Mouse (Mus musculus): Measurements from ENCODE around the gene Mbl1. TPM values are rescaled to one million over a fixed set of nuclear protein-coding genes. Genes with fewer than 3 reads are reported as not detected.

Mbl1 gene
- polyA plus RNA-seq, 1 experiment from 2014 or later = not detected

DNA sequence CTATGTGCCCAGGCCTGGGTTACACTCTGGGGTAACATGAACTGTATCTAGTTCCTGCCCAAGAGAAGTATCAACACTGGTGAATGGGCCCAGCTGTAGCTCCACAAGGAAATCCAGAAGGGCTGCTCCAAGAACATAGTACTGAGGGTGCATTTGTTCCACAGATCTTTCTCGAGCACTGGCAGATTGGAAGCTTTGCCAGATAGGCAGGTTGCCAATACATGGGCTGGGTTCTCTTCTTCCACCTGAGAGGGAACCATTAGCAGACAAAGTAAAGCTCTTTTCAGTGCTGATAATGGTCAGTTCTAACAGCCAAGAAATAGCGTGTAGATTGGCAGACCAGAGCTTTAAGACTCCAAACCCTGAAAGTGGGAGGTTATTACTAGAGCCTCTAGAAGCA is 3.9 kb upstream of the Mbl1 start:
- H3K9me3 ChIP-seq (replicated peaks) = no peaks in the 10 kb centered on the region
- H3K36me3 ChIP-seq = no peaks in the 10 kb centered on the region
- WGBS = 86% methylated on average over 2 of the region's 2 CpGs
- no peaks in the 10 kb centered on the region for H3K4me1 ChIP-seq
- no peak overlapping the region for H3K4me3 ChIP-seq
- no peak for DNase-seq (ENCODE audit: low spot score)
- H3K27me3 ChIP-seq (ENCODE audit: low read depth, poor library complexity, severe bottlenecking) = no peaks in the 10 kb centered on the region
- no peak overlapping the region for H3K27ac ChIP-seq (replicated peaks)

DNA sequence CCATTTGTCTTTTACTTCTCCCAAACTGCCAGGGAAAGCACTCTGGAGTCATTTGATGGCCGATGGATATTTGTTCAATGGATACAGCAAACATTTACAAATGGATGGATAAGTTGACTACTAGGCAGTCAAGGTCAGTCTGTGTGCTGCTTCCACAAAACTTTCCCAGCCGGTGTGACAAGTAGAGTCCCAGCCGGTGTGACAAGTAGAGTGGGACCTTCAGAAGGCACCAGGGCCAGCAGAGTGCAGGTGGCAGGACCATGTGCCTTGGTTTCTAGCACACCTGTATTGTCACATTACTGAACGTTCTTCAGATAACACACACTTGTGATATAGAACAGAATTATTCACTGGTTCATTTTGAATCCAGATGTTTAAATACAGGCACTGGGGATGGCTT is 8.8 kb downstream of the Mbl1 start:
- Histone ChIP-seq H3K4me1 (peaks cover 5% of the 10 kb centered on the region; the same call in 1 of the 2 replicates), H3K36me3 (no peaks in the 10 kb centered on the region), H3K27me3 (ENCODE audit: low read depth, poor library complexity, severe bottlenecking) (no peaks in the 10 kb centered on the region), H3K27ac (replicated peaks) (no peak overlapping the region), H3K4me3 (no peak overlapping the region), H3K9me3 (replicated peaks) (no peaks in the 10 kb centered on the region)
- WGBS = 86% methylated on average over 4 of the region's 4 CpGs
- DNase-seq (ENCODE audit: low spot score) = no peak

DNA sequence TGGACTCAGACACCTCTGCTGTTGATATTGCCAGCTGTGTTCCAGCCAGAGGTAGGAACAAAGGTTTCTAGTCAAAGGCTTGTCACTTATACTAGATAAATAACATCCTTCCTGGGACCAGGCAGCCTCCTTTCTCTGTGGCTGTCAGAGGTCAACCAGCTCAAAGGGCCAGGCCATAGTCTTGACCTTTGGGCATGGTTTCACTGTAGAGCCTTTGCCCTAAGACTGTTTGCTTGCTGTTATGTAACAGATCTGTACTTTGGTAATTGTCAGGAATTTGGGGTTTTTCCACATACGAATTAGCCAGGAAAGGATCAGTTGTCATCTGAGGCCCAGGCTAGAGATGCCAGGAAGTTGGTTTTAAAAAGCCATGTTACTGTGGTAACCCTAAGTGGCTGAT is 9.5 kb downstream of the Mbl1 start:
- Histone ChIP-seq H3K36me3 (no peaks in the 10 kb centered on the region), H3K9me3 (replicated peaks) (no peaks in the 10 kb centered on the region), H3K4me3 (no peak overlapping the region), H3K27me3 (ENCODE audit: low read depth, poor library complexity, severe bottlenecking) (no peaks in the 10 kb centered on the region), H3K4me1 (peaks cover 5% of the 10 kb centered on the region; the same call in 1 of the 2 replicates), H3K27ac (replicated peaks) (no peak overlapping the region)
- 57% methylated on average over 1 of the region's 1 CpGs for WGBS
- DNase-seq (ENCODE audit: low spot score) = peak; percentile 14

DNA sequence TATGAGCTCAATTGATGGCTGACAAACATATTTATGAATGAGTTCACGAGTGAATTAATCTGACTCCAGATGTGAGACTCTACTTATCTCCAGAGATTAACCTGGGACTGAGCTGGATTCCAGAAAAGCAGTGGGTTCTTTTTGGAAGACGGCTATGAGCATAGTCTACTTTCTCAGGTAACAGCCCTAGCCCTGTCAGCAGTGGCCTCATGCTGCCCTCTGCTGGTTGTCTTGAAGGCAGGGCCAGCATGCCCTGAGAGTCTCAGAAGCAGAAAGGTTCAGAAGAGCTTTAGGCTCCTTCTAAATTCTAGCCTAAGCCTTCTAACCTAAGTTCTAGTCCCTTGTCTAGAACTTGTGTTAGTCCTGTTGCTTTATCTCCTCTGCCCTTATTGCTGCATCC is 11.4 kb downstream of the Mbl1 start:
- Histone ChIP-seq H3K9me3 (replicated peaks) (no peaks in the 10 kb centered on the region), H3K4me3 (no peak overlapping the region), H3K27ac (replicated peaks) (no peak overlapping the region), H3K36me3 (no peaks in the 10 kb centered on the region), H3K27me3 (ENCODE audit: low read depth, poor library complexity, severe bottlenecking) (no peaks in the 10 kb centered on the region), H3K4me1 (peaks cover 5% of the 10 kb centered on the region; the same call in 1 of the 2 replicates)
- WGBS = 37% methylated on average over 2 of the region's 2 CpGs
- peak; percentile 34 for DNase-seq (ENCODE audit: low spot score)

DNA sequence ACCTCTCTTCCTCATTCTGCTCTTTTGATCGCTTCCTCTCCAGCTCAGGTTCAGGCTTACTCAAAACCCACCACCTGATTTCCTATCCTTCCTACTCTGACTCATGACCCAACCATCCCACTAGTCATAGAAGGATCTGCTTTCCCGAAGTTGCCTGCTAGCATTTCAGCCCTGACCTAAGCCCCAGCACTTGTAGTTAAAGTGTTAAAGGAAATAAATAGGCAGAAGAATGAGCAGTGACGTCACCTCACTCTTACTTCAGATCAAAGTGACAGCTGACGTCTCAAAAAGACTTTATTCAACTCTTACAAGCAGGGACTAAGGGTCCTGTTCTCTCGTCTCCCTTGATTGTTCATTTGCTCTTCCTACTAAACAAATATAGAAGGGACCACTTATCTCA is 16.0 kb downstream of the Mbl1 start:
- no peaks in the 10 kb centered on the region for H3K4me1 ChIP-seq
- H3K4me3 ChIP-seq = no peak overlapping the region
- H3K27me3 ChIP-seq (ENCODE audit: low read depth, poor library complexity, severe bottlenecking) = no peaks in the 10 kb centered on the region
- H3K36me3 ChIP-seq = no peaks in the 10 kb centered on the region
- H3K27ac ChIP-seq (replicated peaks) = no peak overlapping the region
- 71% methylated on average over 5 of the region's 5 CpGs for WGBS
- H3K9me3 ChIP-seq (replicated peaks) = no peaks in the 10 kb centered on the region
- no peak for DNase-seq (ENCODE audit: low spot score)

DNA sequence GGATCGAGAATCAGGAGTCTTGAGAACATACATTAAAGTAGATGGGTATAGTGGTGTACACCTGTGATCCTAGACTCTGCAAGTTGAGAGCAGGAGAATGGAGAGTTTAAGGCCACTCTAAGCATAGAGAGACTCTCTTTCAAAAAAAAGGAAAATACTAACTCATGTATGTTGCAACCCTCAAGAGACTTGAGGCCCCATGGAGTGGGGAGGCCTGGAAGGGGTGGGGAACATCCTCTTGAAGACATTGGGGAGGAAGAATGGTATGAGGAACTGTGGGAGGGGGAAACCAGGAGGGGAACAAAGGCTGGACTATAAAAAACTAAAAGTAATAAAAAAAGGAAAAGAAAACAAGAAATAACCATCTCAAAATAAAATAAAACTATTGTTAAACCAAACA is 17.3 kb downstream of the Mbl1 start:
- H3K27me3 ChIP-seq (ENCODE audit: low read depth, poor library complexity, severe bottlenecking) = no peaks in the 10 kb centered on the region
- DNase-seq (ENCODE audit: low spot score) = no peak
- H3K36me3 ChIP-seq = no peaks in the 10 kb centered on the region
- H3K4me3 ChIP-seq = no peak overlapping the region
- no peak overlapping the region for H3K27ac ChIP-seq (replicated peaks)
- no peaks in the 10 kb centered on the region for H3K4me1 ChIP-seq
- WGBS = 94% methylated on average over 1 of the region's 1 CpGs
- H3K9me3 ChIP-seq (replicated peaks) = no peaks in the 10 kb centered on the region

DNA sequence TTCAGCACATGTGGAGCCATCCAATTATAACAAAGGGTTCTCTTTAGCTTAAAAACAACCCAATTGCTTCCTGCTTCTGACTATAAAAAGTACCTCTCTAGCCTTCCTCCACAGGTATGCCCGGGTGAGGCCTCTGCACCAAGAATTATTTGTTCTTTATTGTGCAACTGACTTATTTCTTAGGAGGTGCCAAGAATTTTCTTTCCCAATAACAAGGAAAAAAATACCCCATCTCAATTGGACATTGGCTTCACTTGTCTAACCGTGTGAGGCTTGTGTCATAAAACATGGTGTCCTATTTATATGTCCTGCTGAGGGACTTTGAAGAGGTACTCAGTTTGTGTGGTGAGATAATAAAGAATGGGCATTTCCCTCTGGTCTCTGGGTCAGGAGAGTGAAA is 19.3 kb downstream of the Mbl1 start:
- no peak overlapping the region for H3K27ac ChIP-seq (replicated peaks)
- DNase-seq (ENCODE audit: low spot score) = no peak
- H3K4me3 ChIP-seq = no peak overlapping the region
- H3K27me3 ChIP-seq (ENCODE audit: low read depth, poor library complexity, severe bottlenecking) = no peaks in the 10 kb centered on the region
- no peaks in the 10 kb centered on the region for H3K4me1 ChIP-seq
- no peaks in the 10 kb centered on the region for H3K36me3 ChIP-seq
- no peaks in the 10 kb centered on the region for H3K9me3 ChIP-seq (replicated peaks)
- 94% methylated on average over 2 of the region's 2 CpGs for WGBS

DNA sequence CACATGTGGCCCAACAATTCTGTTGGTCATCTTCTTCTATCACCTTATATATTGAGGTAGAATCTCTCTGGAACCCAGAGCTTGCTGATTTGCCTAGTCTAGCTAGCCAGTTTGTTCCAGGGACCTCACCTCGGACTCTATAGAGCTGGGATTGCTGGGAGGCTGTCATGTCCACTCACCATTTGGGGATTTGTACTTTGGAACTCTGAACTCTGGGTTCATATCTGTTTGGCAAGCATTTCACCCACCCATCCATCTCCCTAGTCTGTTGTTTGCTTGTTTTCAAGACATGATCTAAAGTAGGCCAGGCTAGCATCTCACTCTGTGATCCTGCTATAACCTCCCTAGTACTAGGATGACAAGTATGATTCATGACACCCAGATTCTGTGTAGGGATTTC is 23.5 kb downstream of the Mbl1 start:
- Histone ChIP-seq H3K27me3 (ENCODE audit: low read depth, poor library complexity, severe bottlenecking) (no peaks in the 10 kb centered on the region), H3K27ac (replicated peaks) (no peak overlapping the region), H3K36me3 (no peaks in the 10 kb centered on the region), H3K4me3 (no peak overlapping the region), H3K9me3 (replicated peaks) (no peaks in the 10 kb centered on the region), H3K4me1 (no peaks in the 10 kb centered on the region)
- WGBS = 70% methylated on average over 1 of the region's 1 CpGs
- no peak for DNase-seq (ENCODE audit: low spot score)

DNA sequence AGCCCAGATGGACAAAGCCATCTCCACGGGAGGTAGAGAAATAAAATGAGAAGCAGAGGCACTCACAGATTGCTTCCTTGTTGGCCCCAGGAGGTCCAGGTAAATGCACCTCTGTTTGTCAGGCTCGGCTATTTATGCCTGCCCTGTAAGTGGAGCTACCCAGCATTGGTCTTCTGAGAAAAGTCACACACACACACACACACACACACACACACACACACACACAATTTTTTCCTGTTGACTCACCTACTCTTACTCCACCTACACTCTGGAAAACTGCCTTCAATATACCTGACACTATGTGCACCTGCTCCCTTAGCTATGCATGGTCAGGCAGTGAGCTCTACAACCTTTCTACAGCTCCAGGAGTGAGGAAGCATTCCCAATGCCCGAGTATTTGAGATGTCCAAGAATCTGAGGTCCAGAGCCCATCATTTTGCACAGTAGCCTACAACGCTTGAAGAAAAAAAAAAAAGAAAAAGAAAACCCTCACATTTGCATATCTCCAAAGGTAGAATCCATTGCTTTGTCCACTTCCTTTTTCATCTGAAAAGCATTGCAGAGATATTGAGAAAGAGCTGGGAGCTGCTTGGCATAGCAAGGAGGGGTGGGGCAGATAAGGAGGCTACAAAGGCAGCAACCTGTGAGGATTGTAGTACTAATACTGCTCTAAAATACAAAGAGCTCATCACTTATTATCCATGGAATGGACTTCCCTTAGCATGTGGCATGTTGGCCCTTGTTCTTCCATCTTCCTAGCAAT is 34.0 kb downstream of the Mbl1 start, which contains the start of gene Sftpd:
Gene Sftpd (minus strand): TSS at position 91 of the 763 bp plus-strand sequence.
- Histone ChIP-seq H3K4me3 (no peak within 1 kb of the TSS), H3K9me3 (replicated peaks) (no peaks in the 10 kb centered on the region), H3K27me3 (ENCODE audit: low read depth, poor library complexity, severe bottlenecking) (no peaks in the 10 kb centered on the region), H3K4me1 (no peaks in the 10 kb centered on the region), H3K36me3 (no peaks in the 10 kb centered on the region), H3K27ac (replicated peaks) (no peak within 1 kb of the TSS)
- 82% methylated on average over 4 of the region's 4 CpGs for WGBS
- no peak for DNase-seq (ENCODE audit: low spot score)

DNA sequence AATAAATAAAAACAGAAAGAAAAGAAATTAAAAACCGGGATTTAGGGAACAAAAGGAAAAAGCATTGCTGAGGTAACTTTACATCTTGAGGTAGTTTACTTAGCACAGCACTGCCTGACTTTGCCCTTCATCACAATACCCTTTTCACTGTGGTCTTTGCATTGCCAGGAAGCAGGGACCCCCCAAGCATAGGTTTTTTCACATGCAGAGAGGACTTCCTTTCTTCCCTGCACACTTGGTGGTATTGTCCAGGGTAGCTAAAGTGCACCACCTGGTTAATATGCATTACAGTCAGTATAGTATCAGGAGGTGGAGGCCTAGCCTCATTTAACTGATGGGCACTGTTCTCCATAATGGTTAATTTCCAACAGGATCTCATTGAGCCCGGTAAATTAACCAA is 38.2 kb downstream of the Mbl1 start:
- H3K4me3 ChIP-seq = no peak overlapping the region

DNA sequence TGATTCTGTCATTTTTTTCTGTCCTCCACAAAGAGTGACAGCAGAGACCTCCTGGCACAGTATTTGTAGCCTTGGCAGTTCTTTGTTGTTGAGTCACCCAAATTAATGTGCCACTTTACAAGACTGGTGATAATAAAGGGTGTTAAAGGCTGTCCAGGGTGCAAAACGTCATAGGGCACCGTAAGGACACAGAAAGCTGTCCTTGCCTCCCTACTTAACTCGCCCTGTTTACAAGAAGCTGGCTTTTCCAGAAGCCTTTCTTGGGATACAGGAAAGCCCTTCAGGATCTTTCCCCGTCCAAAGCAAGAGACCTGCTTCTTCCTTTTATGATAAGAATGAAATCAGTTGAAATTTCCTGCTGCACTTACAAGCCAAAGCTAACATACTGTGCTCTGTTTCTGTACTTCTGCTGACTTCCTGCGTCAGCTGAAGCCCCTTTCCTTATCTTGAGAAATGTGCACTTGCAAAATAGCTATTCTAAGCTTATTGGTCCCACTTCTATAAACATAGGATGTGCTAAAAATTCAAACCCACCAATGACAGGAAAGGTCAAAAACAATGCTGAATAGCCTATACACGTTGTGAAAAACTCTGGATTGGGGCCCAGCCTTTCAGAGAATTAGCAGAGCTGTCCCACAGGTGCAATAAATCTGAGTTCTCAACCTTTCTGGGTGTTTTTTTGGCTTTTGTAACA is 46.9 kb downstream of the Mbl1 start:
- H3K27me3 ChIP-seq (ENCODE audit: low read depth, poor library complexity, severe bottlenecking) = no peaks in the 10 kb centered on the region
- H3K4me3 ChIP-seq = no peak overlapping the region
- H3K9me3 ChIP-seq (replicated peaks) = 0 out of 2 replicates have a peak, but pooled peaks cover 3% of the 10 kb centered on the region
- no peaks in the 10 kb centered on the region for H3K4me1 ChIP-seq
- WGBS = 74% methylated on average over 6 of the region's 6 CpGs
- no peak overlapping the region for H3K27ac ChIP-seq (replicated peaks)
- no peaks in the 10 kb centered on the region for H3K36me3 ChIP-seq
- DNase-seq (ENCODE audit: low spot score) = no peak

More for the DNA sequence above, 38.2 kb downstream of the Mbl1 start:
- 81% methylated on average over 2 of the region's 2 CpGs for WGBS
- H3K36me3 ChIP-seq = no peaks in the 10 kb centered on the region
- H3K27me3 ChIP-seq (ENCODE audit: low read depth, poor library complexity, severe bottlenecking) = no peaks in the 10 kb centered on the region
- DNase-seq (ENCODE audit: low spot score) = no peak
- H3K27ac ChIP-seq (replicated peaks) = no peak overlapping the region
- no peaks in the 10 kb centered on the region for H3K4me1 ChIP-seq
- H3K9me3 ChIP-seq (replicated peaks) = peaks cover 14% of the 10 kb centered on the region

Measured in midbrain, embryonic 10.5 days (tissue).